Mouse (Mus musculus): ENCODE data around the gene Gas7. TPM values are rescaled to one million over a fixed set of nuclear protein-coding genes. Genes with fewer than 3 reads are reported as not detected.

Gas7 gene
- polyA plus RNA-seq, 1 experiment from 2014 or later = 2.2 TPM

DNA sequence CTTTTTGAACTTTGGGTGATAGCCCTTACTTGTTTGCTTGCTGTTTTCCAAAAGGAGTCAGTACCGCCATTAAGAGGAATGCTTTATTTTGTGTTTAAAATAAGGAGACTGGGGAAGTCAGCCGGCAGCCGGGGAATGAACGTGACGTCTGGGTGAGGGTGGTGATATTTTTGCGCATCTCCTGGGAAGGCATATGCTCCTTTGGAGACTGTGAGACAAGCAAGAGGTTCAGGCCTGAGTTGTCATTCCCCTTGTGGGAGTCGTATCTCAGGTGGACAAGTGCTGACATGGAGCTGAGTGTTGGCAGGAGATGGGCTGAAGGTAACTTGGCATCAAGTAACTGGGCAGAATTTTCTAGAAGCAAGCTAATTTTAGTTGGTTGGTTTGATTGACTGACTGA lies 142.2 kb downstream of the Gas7 start:
- Histone ChIP-seq H3K36me3 (replicated peaks) (no peaks in the 10 kb centered on the region), H3K4me2 (no peak overlapping the region), H3K4me3 (replicated peaks) (no peak overlapping the region), H3K27ac (replicated peaks) (no peak overlapping the region), H3K9ac (no peak overlapping the region), H3K9me3 (replicated peaks) (no peaks in the 10 kb centered on the region), H3K4me1 (replicated peaks) (no peaks in the 10 kb centered on the region), H3K27me3 (no peaks in the 10 kb centered on the region)
- WGBS (ENCODE audit: insufficient replicate concordance) = 76% methylated on average over 7 of the region's 7 CpGs
- no peak for ATAC-seq (ENCODE audit: insufficient read depth)

DNA sequence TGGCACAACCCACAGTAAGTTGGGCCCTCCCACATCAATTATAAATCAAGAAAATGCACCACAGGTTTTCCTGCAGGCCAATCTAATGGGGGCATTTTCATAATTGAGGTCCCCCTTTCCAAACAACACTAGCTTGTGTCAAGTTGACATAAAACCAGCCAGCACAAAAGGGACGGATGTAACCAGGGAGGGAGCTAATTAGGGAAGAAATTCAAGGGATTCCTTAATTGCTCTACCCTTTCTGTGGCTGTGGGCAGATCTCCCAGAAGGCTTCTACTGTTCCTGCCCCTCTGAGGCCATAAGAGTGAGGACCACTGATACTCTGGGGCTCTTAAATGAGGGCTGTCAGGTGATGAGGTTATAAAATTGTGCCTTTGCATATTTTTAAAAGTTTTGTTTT lies 143.9 kb downstream of the Gas7 start:
- Histone ChIP-seq H3K4me3 (replicated peaks) (no peak overlapping the region), H3K36me3 (replicated peaks) (no peaks in the 10 kb centered on the region), H3K27ac (replicated peaks) (no peak overlapping the region), H3K9ac (no peak overlapping the region), H3K4me2 (no peak overlapping the region), H3K27me3 (no peaks in the 10 kb centered on the region), H3K4me1 (replicated peaks) (no peaks in the 10 kb centered on the region), H3K9me3 (replicated peaks) (no peaks in the 10 kb centered on the region)
- ATAC-seq (ENCODE audit: insufficient read depth) = no peak
- WGBS (ENCODE audit: insufficient replicate concordance) = 58% methylated on average over 1 of the region's 1 CpGs

- 53% methylated on average over 8 of the region's 8 CpGs for WGBS (ENCODE audit: insufficient replicate concordance)
- ATAC-seq (ENCODE audit: insufficient read depth) = no peak
Observed at GRCm38 (mm10) chr11:67600710-67601430, 145.6 kb downstream of the Gas7 start.

DNA sequence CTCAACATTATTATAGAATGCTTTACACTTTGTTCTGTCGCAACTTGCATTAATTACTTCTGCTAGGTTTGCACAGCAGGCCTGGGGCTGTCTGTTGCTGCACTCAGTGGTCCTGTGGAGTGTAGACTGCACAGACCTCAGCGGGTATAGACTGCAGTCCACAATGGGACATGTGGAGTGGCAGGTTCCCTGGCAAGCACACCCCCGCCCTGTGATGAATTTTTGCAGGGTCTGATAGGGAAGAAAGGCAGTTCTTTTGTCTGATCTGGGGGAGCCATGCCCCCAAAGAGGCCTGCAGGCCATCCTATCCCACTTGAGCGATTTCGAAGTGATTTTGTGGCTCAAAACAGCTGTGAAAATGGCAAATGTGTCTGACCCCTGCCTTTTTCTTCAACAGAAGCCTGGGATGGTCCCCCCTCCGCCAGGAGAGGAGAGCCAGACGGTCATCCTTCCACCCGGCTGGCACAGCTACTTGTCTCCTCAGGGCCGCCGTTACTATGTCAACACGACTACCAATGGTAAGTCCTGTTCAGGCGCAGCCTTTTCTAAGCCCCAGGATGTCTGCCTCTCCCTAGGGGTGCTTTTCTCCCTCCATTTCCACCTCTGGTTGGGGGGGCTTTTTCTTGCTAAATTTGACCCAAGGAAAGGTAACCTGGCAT lies 147.6 kb downstream of the Gas7 start:
- no peak for ATAC-seq (ENCODE audit: insufficient read depth)
- no peak overlapping the region for H3K4me2 ChIP-seq
- WGBS (ENCODE audit: insufficient replicate concordance) = 63% methylated on average over 12 of the region's 12 CpGs
- H3K9ac ChIP-seq = no peak overlapping the region
- no peaks in the 10 kb centered on the region for H3K4me1 ChIP-seq (replicated peaks)
- no peaks in the 10 kb centered on the region for H3K9me3 ChIP-seq (replicated peaks)
- no peaks in the 10 kb centered on the region for H3K27me3 ChIP-seq
- H3K4me3 ChIP-seq (replicated peaks) = no peak overlapping the region
- H3K27ac ChIP-seq (replicated peaks) = no peak overlapping the region
- no peaks in the 10 kb centered on the region for H3K36me3 ChIP-seq (replicated peaks)

More at GRCm38 (mm10) chr11:67600710-67601430, 145.6 kb downstream of the Gas7 start:
- Histone ChIP-seq H3K4me1 (replicated peaks) (no peaks in the 10 kb centered on the region), H3K27me3 (no peaks in the 10 kb centered on the region), H3K27ac (replicated peaks) (no peak overlapping the region), H3K4me3 (replicated peaks) (no peak overlapping the region), H3K9ac (no peak overlapping the region), H3K4me2 (no peak overlapping the region), H3K36me3 (replicated peaks) (no peaks in the 10 kb centered on the region), H3K9me3 (replicated peaks) (no peaks in the 10 kb centered on the region)

DNA sequence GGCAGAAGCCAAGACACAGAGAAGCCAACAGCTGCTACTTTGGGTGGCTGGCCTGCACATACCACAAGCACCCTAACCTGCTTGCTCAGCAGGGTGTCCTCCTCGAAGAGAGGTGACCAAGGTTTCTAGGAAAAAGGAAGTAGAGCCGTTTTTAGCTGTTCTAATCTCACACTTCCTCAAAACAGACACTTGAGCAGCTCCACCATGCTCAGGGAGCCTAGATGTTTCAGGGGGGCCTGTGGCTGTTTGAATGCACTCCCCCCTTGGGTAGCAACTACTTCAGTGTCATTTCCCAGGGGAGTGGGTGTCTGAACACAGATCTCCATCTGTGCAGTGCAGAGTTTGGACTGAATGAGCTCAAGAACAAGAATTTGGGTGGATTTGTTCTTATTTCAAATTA lies 149.2 kb downstream of the Gas7 start:
- H3K36me3 ChIP-seq (replicated peaks) = no peaks in the 10 kb centered on the region
- no peak overlapping the region for H3K4me2 ChIP-seq
- no peak overlapping the region for H3K4me3 ChIP-seq (replicated peaks)
- no peaks in the 10 kb centered on the region for H3K4me1 ChIP-seq (replicated peaks)
- H3K9ac ChIP-seq = no peak overlapping the region
- ATAC-seq (ENCODE audit: insufficient read depth) = no peak
- H3K9me3 ChIP-seq (replicated peaks) = no peaks in the 10 kb centered on the region
- 7% methylated on average over 2 of the region's 2 CpGs for WGBS (ENCODE audit: insufficient replicate concordance)
- H3K27ac ChIP-seq (replicated peaks) = no peak overlapping the region
- no peaks in the 10 kb centered on the region for H3K27me3 ChIP-seq

- Histone ChIP-seq H3K4me3 (replicated peaks) (no peak overlapping the region), H3K9ac (no peak overlapping the region), H3K36me3 (replicated peaks) (no peaks in the 10 kb centered on the region), H3K9me3 (replicated peaks) (no peaks in the 10 kb centered on the region), H3K4me1 (replicated peaks) (no peaks in the 10 kb centered on the region), H3K4me2 (no peak overlapping the region), H3K27ac (replicated peaks) (no peak overlapping the region), H3K27me3 (no peaks in the 10 kb centered on the region)
- ATAC-seq (ENCODE audit: insufficient read depth) = no peak
- WGBS (ENCODE audit: insufficient replicate concordance) = 34% methylated on average over 10 of the region's 10 CpGs
Observed at GRCm38 (mm10) chr11:67608114-67608683, 153.0 kb downstream of the Gas7 start.

GRCm38 (mm10) chr11:67612158-67612839 lies 157.1 kb downstream of the Gas7 start:
- WGBS (ENCODE audit: insufficient replicate concordance) = 71% methylated on average over 9 of the region's 9 CpGs
- H3K9me3 ChIP-seq (replicated peaks) = no peaks in the 10 kb centered on the region
- H3K36me3 ChIP-seq (replicated peaks) = no peaks in the 10 kb centered on the region
- no peaks in the 10 kb centered on the region for H3K27me3 ChIP-seq
- no peaks in the 10 kb centered on the region for H3K4me1 ChIP-seq (replicated peaks)
- no peak overlapping the region for H3K4me3 ChIP-seq (replicated peaks)
- no peak overlapping the region for H3K27ac ChIP-seq (replicated peaks)
- no peak overlapping the region for H3K4me2 ChIP-seq
- ATAC-seq (ENCODE audit: insufficient read depth) = no peak
- H3K9ac ChIP-seq = no peak overlapping the region

GRCm38 (mm10) chr11:67616557-67617239 lies 161.5 kb downstream of the Gas7 start:
- Histone ChIP-seq H3K27me3 (no peaks in the 10 kb centered on the region), H3K9ac (no peak overlapping the region), H3K4me3 (replicated peaks) (no peak overlapping the region), H3K4me1 (replicated peaks) (no peaks in the 10 kb centered on the region), H3K27ac (replicated peaks) (no peak overlapping the region), H3K9me3 (replicated peaks) (no peaks in the 10 kb centered on the region), H3K36me3 (replicated peaks) (no peaks in the 10 kb centered on the region), H3K4me2 (no peak overlapping the region)
- ATAC-seq (ENCODE audit: insufficient read depth) = no peak
- 67% methylated on average over 13 of the region's 13 CpGs for WGBS (ENCODE audit: insufficient replicate concordance)

- Histone ChIP-seq H3K9ac (no peak overlapping the region), H3K27ac (replicated peaks) (no peak overlapping the region), H3K9me3 (replicated peaks) (no peaks in the 10 kb centered on the region), H3K4me1 (replicated peaks) (0 out of 2 replicates have a peak, but pooled peaks cover 3% of the 10 kb centered on the region), H3K4me3 (replicated peaks) (no peak overlapping the region), H3K27me3 (no peaks in the 10 kb centered on the region), H3K4me2 (no peak overlapping the region), H3K36me3 (replicated peaks) (no peaks in the 10 kb centered on the region)
- WGBS (ENCODE audit: insufficient replicate concordance) = 57% methylated on average over 7 of the region's 7 CpGs
- no peak for ATAC-seq (ENCODE audit: insufficient read depth)
Observed at GRCm38 (mm10) chr11:67622340-67622739, 167.1 kb downstream of the Gas7 start.

DNA sequence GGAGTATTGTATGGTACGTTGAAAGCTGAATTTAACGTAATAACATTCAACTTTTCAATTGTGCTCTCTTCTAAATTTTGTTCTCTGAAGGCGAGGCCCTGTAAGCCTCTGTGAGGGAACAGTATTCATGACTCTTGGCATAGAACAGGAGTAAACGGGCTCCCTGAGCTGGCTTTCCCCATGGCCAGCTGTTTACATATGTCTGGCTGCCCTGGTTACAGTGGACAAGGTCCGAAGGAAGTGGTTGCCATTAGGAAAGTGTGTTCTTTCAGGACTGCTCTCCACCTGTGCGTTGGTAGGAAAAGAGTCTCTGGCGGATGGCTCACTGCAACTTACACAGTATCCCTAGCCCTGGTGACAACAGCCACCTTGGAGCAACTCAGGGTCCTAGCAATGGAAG lies 171.9 kb downstream of the Gas7 start:
- no peak overlapping the region for H3K4me2 ChIP-seq
- WGBS (ENCODE audit: insufficient replicate concordance) = 48% methylated on average over 7 of the region's 7 CpGs
- no peaks in the 10 kb centered on the region for H3K36me3 ChIP-seq (replicated peaks)
- H3K27me3 ChIP-seq = no peaks in the 10 kb centered on the region
- H3K4me3 ChIP-seq (replicated peaks) = no peak overlapping the region
- no peak overlapping the region for H3K9ac ChIP-seq
- no peak overlapping the region for H3K27ac ChIP-seq (replicated peaks)
- no peak; the same call in 1 of the 2 replicates for ATAC-seq (ENCODE audit: insufficient read depth)
- 0 out of 2 replicates have a peak, but pooled peaks cover 5% of the 10 kb centered on the region for H3K4me1 ChIP-seq (replicated peaks)
- no peaks in the 10 kb centered on the region for H3K9me3 ChIP-seq (replicated peaks)
